Mouse (Mus musculus) kidney, adult 2 months (tissue): ENCODE measurements around the gene Lrrfip2. TPM values are rescaled to one million over a fixed set of nuclear protein-coding genes. Genes with fewer than 3 reads are reported as not detected.

Source experiments
- DNase-seq: peaks from one replicate; pipeline ENCODE4 v3.0.0; 2021
- H3K27ac ChIP-seq: fragments of 200-500 bp; 2 replicates; pipeline ENCODE4 v1.5.1; 2012; ENCODE audit warnings: low read depth, low read length, control low read depth, inconsistent platforms; ENCODE audit not compliant: insufficient read depth
- H3K27me3 ChIP-seq: fragments of 200-500 bp; replicated peaks from 2 replicates; pipeline ENCODE4 v1.6.1; 2012; ENCODE audit warnings: mild to moderate bottlenecking, moderate library complexity, low read length, inconsistent platforms; ENCODE audit not compliant: control insufficient read depth, insufficient read depth
- H3K36me3 ChIP-seq: fragments of 200-500 bp; 2 replicates; pipeline ENCODE4 v1.6.1; 2012; ENCODE audit warnings: mild to moderate bottlenecking, moderate library complexity, low read length, inconsistent platforms; ENCODE audit not compliant: control insufficient read depth, insufficient read depth
- H3K4me1 ChIP-seq: fragments of 200-500 bp; 2 replicates; pipeline ENCODE4 v1.6.1; 2011; ENCODE audit warnings: low read length; ENCODE audit not compliant: control insufficient read depth, insufficient read depth
- H3K4me3 ChIP-seq: fragments of 200-500 bp; 2 replicates; pipeline ENCODE4 v1.5.1; 2011; ENCODE audit warnings: mild to moderate bottlenecking, low read depth, low read length, control low read depth; ENCODE audit not compliant: insufficient read depth
- CTCF ChIP-seq: fragments of 200-500 bp; conservative IDR thresholded peaks from 2 replicates; pipeline ENCODE4 v1.5.1; 2011; ENCODE audit warnings: low read depth, mild to moderate bottlenecking, control low read depth, low read length, moderate library complexity, mixed read lengths; ENCODE audit not compliant: insufficient read depth, insufficient read length
- POLR2A ChIP-seq: fragments of 200-500 bp; IDR thresholded peaks from one replicate; pipeline ENCODE4 v1.6.1; 2011; ENCODE audit warnings: low read depth, low read length, control low read depth
- WGBS: fragments of 180-500 bp; shearing (Covaris S2); methylation state at CpG from one replicate; pipeline ENCODE4 v1.1.7; 2018; 5-methylcytosine and 5-hydroxymethylcytosine counted together
- polyA plus RNA-seq: library from polyadenylated mRNA; depleted of rRNA; stranded (reverse); fragments of >200 nt; gene quantifications from 2 replicates; pipeline ENCODE4 v1.2.3, GENCODE M21; 2012

The Lrrfip2 gene
- polyA plus RNA-seq, 1 experiment: 12.7 TPM

DNA sequence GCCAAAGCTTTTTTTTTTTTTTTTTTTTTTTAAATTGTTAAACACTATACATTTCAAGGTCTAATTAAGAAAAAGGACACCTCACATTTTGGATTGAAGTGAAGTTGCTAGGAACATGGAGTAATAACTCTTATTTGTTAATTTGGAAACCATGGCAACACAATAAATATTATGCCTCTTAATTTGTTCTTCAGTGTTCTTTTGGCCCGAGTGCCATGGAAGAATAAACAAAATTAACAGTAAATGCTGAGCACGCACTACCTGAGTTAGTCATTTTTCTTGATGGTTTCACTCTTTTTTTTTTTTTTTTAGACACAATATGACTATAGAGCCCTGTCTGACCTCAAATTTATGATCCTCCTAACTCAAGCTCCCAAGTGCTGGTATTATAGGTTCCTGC is 30.6 kb downstream of the Lrrfip2 start:
- H3K4me1 ChIP-seq: peaks cover 17% of the 10 kb centered on the region
- H3K4me3 ChIP-seq: no peak overlapping the region
- no peak overlapping the region for H3K27ac ChIP-seq
- DNase-seq: no peak
- 35% methylated on average over 2 of the region's 2 CpGs for WGBS
- no peaks in the 10 kb centered on the region for H3K27me3 ChIP-seq
- H3K36me3 ChIP-seq: no peaks in the 10 kb centered on the region
- TF ChIP-seq POLR2A (no peak), CTCF (no peak)

DNA sequence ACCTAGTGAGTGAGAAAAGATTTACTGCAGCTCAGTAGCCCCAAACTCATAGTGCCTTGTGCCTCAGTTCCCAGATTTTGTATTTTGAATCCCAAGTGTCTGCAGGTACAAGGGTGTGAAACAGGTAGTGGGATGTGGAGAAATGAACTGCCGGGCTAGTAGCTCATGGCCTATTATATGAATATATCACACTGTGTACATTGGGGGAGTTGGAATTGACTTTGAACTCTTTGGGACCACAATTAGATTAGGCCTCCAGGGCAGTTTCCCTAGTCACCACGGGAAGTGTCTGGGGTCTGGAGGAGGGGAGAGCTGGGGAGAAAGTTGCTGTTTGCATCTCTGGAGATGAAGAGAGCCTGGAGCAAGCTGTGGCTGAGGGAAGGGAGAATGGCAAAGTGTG is 31.0 kb downstream of the Lrrfip2 start:
- H3K4me3 ChIP-seq: no peak overlapping the region
- H3K27ac ChIP-seq: no peak overlapping the region
- TF ChIP-seq POLR2A: no peak
- no peak for TF ChIP-seq CTCF
- no peaks in the 10 kb centered on the region for H3K36me3 ChIP-seq
- WGBS: 54% methylated on average over 2 of the region's 2 CpGs
- no peaks in the 10 kb centered on the region for H3K27me3 ChIP-seq
- H3K4me1 ChIP-seq: peaks cover 17% of the 10 kb centered on the region
- DNase-seq: no peak

DNA sequence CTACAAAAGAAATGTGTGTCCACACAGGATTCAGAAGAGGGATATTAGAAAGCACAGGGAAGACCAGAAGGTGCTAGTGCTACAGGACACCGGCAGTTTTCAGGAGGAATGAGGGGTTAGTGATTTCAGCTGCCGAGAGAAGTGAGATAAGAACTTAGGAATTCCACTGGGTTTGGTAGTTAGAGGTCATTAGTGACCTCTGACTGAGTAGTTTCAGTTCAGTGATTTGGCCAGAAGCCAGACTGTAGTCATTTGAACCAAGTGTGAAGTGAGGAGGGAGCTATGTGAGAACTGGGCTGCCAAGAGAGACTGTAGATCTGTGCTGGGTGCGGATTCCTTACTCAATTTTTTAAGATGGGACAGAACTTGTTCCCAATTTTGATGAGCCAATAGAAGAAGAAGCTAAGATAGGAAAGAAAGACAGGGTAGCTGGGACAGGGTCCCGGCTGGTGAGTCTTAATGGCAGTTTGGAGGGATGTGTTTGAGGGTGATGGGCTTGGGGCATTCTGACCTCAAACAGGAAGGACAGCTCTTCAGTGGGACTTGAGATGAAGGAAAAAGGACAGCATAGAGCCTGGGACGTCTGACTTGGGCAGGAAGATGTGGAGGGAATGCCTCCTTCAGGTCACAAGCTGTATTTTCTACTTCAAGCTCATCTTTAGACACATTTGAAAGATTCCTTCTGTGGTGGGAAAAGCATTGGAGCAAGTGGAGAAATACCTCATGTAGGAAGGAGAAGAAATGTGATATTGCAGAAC is 32.0 kb downstream of the Lrrfip2 start:
- TF ChIP-seq CTCF (peak; percentile 20; the same call in 1 of the 2 replicates), POLR2A (no peak)
- no peak overlapping the region for H3K4me3 ChIP-seq
- H3K27ac ChIP-seq: 0 out of 2 replicates have a peak overlapping the region, but pooled peaks have one; percentile 39
- peak; percentile 93 for DNase-seq
- H3K4me1 ChIP-seq: peaks cover 17% of the 10 kb centered on the region
- 19% methylated on average over 5 of the region's 5 CpGs for WGBS
- H3K27me3 ChIP-seq: no peaks in the 10 kb centered on the region
- no peaks in the 10 kb centered on the region for H3K36me3 ChIP-seq

DNA sequence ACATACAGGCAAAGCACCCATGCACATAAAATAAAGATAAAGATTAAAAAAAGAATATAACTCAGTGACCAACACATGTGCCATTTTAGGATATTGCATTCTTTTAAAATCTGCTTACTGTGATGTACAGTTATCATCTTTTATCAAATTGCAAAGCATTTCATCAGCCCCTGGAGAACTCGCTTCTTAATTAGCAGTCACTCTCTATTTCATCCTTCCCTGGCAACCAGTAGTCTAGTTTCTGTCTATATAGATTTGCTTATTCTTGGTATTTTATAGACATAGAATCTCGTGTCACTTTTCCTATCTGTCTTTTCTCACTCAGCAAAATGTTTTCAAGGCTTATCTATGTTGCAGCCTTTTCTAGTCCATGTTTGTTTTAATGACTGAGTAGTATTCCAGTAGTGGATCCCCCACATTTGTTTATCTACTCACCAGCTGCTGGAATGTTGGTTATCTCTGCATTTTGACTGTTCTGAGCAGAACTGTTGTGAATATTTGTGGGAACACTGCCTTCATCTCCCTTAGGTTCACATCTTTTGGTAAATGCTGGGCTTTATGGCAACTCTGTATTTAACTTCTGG is 35.0 kb downstream of the Lrrfip2 start:
- no peak overlapping the region for H3K27ac ChIP-seq
- no peak for DNase-seq
- no peaks in the 10 kb centered on the region for H3K36me3 ChIP-seq
- TF ChIP-seq CTCF (no peak), POLR2A (no peak)
- H3K27me3 ChIP-seq: no peaks in the 10 kb centered on the region
- H3K4me1 ChIP-seq: peaks cover 10% of the 10 kb centered on the region
- WGBS: 91% methylated on average over 2 of the region's 2 CpGs
- H3K4me3 ChIP-seq: no peak overlapping the region

DNA sequence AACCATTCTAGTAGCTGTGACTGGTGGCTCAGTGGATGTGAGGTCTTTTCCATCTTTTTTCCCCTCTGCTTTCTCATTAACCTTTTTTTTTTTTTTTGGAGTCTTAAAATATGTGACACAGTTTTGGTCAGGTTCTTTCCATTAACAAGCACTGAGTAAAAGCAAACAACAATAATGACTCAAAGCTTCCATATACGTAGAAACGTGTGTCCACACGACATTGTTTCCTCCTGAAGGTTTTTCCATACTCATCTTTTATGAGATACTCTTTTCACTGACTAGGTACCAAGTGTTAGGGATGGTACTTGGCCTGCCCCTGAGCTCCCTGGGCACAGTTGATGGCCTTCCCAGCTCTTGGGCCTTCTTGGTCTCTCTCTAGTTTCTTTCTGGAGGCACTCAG is 35.6 kb downstream of the Lrrfip2 start:
- Histone ChIP-seq H3K4me3 (no peak overlapping the region), H3K27ac (no peak overlapping the region), H3K27me3 (no peaks in the 10 kb centered on the region), H3K4me1 (peaks cover 10% of the 10 kb centered on the region), H3K36me3 (no peaks in the 10 kb centered on the region)
- no peak for DNase-seq
- no peak for TF ChIP-seq POLR2A
- TF ChIP-seq CTCF: no peak
- 97% methylated on average over 3 of the region's 3 CpGs for WGBS

DNA sequence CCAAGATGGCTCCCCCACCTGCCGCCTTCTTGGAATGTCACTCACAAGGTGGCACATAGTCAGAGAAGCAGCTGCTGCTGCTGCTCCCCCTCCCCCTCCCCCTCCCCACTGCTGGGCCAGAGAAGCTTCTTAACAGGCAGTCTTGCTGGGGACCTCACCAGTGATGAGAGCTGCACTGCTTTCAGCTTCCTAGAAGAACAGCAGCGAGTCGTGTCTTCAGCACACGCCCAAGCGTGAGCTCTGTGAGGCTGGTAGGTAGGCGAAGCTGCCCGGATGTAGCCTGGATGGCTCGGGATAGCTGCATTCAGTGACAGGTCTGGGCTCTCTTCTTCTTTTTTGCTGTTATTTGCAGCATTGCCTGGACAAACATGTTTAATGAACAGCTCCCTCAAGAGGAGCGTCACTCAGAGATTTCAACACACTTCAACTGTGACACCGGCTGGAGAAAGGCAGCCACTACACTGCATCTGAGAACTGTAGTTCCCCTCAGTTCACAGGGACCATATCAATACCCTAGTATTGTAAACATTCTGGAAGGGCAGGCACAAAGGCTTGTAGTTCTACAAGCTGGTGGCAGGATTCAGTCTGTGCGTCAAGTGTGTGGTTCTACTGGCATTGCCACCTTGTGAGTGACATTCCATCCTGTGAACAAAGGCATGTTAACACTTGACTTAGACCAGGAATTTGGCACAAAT is 38.5 kb downstream of the Lrrfip2 start:
- TF ChIP-seq CTCF (peak; percentile 51), POLR2A (no peak)
- Histone ChIP-seq H3K27me3 (no peaks in the 10 kb centered on the region), H3K4me3 (no peak overlapping the region), H3K27ac (no peak overlapping the region), H3K36me3 (no peaks in the 10 kb centered on the region), H3K4me1 (0 out of 2 replicates have a peak, but pooled peaks cover under 1% of the 10 kb centered on the region)
- 85% methylated on average over 11 of the region's 11 CpGs for WGBS
- DNase-seq: no peak

DNA sequence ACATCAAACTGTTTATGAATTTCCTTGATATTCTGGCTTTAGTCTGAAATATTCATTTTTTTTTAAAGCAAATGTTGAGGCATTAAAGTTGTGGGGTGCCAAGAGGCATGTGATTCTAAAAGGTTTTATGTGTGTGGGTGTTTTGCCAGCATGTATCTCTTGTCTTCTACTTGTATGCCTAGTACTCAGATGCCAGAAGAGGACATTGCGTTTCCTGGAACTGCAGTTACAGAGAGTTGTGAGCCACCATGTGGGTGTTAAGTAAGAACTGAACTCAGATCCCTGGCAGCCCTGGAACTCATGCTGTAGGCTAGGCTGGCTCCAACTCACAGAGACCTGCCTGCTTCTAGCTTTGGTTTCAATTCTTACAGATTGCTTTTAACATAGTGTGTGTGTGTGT is 42.2 kb downstream of the Lrrfip2 start:
- 79% methylated on average over 1 of the region's 1 CpGs for WGBS
- no peak for DNase-seq
- TF ChIP-seq POLR2A (no peak), CTCF (no peak)
- no peaks in the 10 kb centered on the region for H3K4me1 ChIP-seq
- H3K36me3 ChIP-seq: no peaks in the 10 kb centered on the region
- H3K4me3 ChIP-seq: no peak overlapping the region
- no peaks in the 10 kb centered on the region for H3K27me3 ChIP-seq
- no peak overlapping the region for H3K27ac ChIP-seq
